Comparison of ENCODE assay signal across 9 mouse cellular contexts in genomic region chr9:75927196-75927880, GRCm38 (mm10).
DNase-seq lines count a peak whose midpoint lies in the region; ATAC-seq lines count a peak whose summit lies in the region.
"Had no signal": no experiment of that assay in that cellular context is flagged by ENCODE, and none has a peak within 500 bp of the region (broad histone marks: within the 10 kb centered on the region; RNA-seq: fewer than 3 reads in every experiment).

No protein-coding gene starts in this region.

- no peaks in the 10 kb centered on the region for H3K27me3 ChIP-seq in embryonic facial prominence, embryonic 14.5 days (replicated peaks; ENCODE audit: control insufficient read depth, insufficient read depth, low read length)
- no peaks in the 10 kb centered on the region for H3K27me3 ChIP-seq in embryonic facial prominence, embryonic 10.5 days (replicated peaks; ENCODE audit: low read depth, poor library complexity, severe bottlenecking)
- no peaks in the 10 kb centered on the region for H3K27me3 ChIP-seq in intestine, embryonic 16.5 days (replicated peaks; ENCODE audit: control insufficient read depth, insufficient read depth, low read length)
- no peaks in the 10 kb centered on the region for H3K27me3 ChIP-seq in liver, embryonic 15.5 days

- H3K4me1 ChIP-seq in embryonic facial prominence, embryonic 14.5 days (ENCODE audit: control insufficient read depth, insufficient read depth, low read length) = no peaks in the 10 kb centered on the region
- peaks cover 5% of the 10 kb centered on the region; the same call in 1 of the 2 replicates for H3K4me1 ChIP-seq in embryonic facial prominence, embryonic 10.5 days
- peaks cover 8% of the 10 kb centered on the region; the same call in 1 of the 2 replicates for H3K4me1 ChIP-seq in intestine, embryonic 16.5 days (ENCODE audit: control insufficient read depth, insufficient read depth, low read length)
- no peaks in the 10 kb centered on the region for H3K4me1 ChIP-seq in liver, embryonic 15.5 days (replicated peaks)

- WGBS in embryonic facial prominence, embryonic 14.5 days = 33% methylated on average over 11 of the region's 11 CpGs
- WGBS in embryonic facial prominence, embryonic 10.5 days = 60% methylated on average over 11 of the region's 11 CpGs
- WGBS in intestine, embryonic 16.5 days = 20% methylated on average over 11 of the region's 11 CpGs
- WGBS in liver, embryonic 15.5 days (ENCODE audit: insufficient replicate concordance) = 36% methylated on average over 11 of the region's 11 CpGs

- no peak overlapping the region for H3K4me2 ChIP-seq in embryonic facial prominence, embryonic 14.5 days (ENCODE audit: low read depth, low read length)
- peak overlapping the region; percentile 12; the same call in 1 of the 2 replicates for H3K4me2 ChIP-seq in intestine, embryonic 16.5 days (ENCODE audit: low read depth, low read length)
- H3K4me2 ChIP-seq in liver, embryonic 15.5 days = no peak overlapping the region
- H3K4me2 ChIP-seq: hindbrain, embryonic 14.5 days had no signal

- no peak for ATAC-seq in embryonic facial prominence, embryonic 14.5 days (ENCODE audit: low read depth)
- peak; percentile 90 for ATAC-seq in intestine, embryonic 16.5 days
- ATAC-seq in liver, embryonic 15.5 days (ENCODE audit: insufficient read depth) = peak; percentile 37; the same call in 1 of the 2 replicates

- no peak overlapping the region for H3K27ac ChIP-seq in embryonic facial prominence, embryonic 14.5 days (replicated peaks; ENCODE audit: low read depth, low read length)
- no peak overlapping the region for H3K27ac ChIP-seq in embryonic facial prominence, embryonic 10.5 days (replicated peaks)
- no peak overlapping the region; the same call in 1 of the 2 replicates for H3K27ac ChIP-seq in intestine, embryonic 16.5 days (ENCODE audit: low read length)
- no peak overlapping the region; the same call in 1 of the 2 replicates for H3K27ac ChIP-seq in liver, embryonic 15.5 days (replicated peaks)
- H3K27ac ChIP-seq: hindbrain, embryonic 14.5 days had no signal

- DNase-seq in embryonic facial prominence, embryonic 14.5 days (ENCODE audit: low spot score) = peak; percentile 18
- DNase-seq in embryonic facial prominence, embryonic 10.5 days (ENCODE audit: low spot score) = no peak
- peak; percentile 54 for DNase-seq in adrenal gland, adult 8-10 months
- DNase-seq in layer of hippocampus, adult 18-20 months (ENCODE audit: low spot score in 2 of 2) = no peak
- DNase-seq in thymus, adult 18-20 months = no peak
- no peak for DNase-seq in frontal cortex, postnatal 25 days (ENCODE audit: low spot score in 2 of 2)

- H3K9me3 ChIP-seq in embryonic facial prominence, embryonic 14.5 days (ENCODE audit: control insufficient read depth, low read length) = no peaks in the 10 kb centered on the region
- H3K9me3 ChIP-seq in embryonic facial prominence, embryonic 10.5 days = no peaks in the 10 kb centered on the region
- H3K9me3 ChIP-seq in intestine, embryonic 16.5 days (ENCODE audit: control insufficient read depth, low read length) = no peaks in the 10 kb centered on the region
- H3K9me3 ChIP-seq in liver, embryonic 15.5 days (replicated peaks) = no peaks in the 10 kb centered on the region

- no peak overlapping the region for H3K4me3 ChIP-seq in embryonic facial prominence, embryonic 14.5 days (ENCODE audit: low read depth, low read length)
- H3K4me3 ChIP-seq in embryonic facial prominence, embryonic 10.5 days = no peak overlapping the region
- H3K4me3 ChIP-seq in intestine, embryonic 16.5 days (ENCODE audit: low read length) = no peak overlapping the region
- H3K4me3 ChIP-seq in liver, embryonic 15.5 days (replicated peaks) = no peak overlapping the region

- no peaks in the 10 kb centered on the region for H3K36me3 ChIP-seq in embryonic facial prominence, embryonic 14.5 days (ENCODE audit: control insufficient read depth, insufficient read depth, low read length)
- no peaks in the 10 kb centered on the region for H3K36me3 ChIP-seq in embryonic facial prominence, embryonic 10.5 days (replicated peaks)
- no peaks in the 10 kb centered on the region for H3K36me3 ChIP-seq in intestine, embryonic 16.5 days (ENCODE audit: control insufficient read depth, insufficient read depth, low read length)
- H3K36me3 ChIP-seq in liver, embryonic 15.5 days (replicated peaks) = no peaks in the 10 kb centered on the region

- H3K9ac ChIP-seq in embryonic facial prominence, embryonic 14.5 days (ENCODE audit: low read depth, low read length) = no peak overlapping the region
- H3K9ac ChIP-seq in intestine, embryonic 16.5 days (ENCODE audit: low read depth, low read length) = no peak overlapping the region
- H3K9ac ChIP-seq in liver, embryonic 15.5 days = no peak overlapping the region
- H3K9ac ChIP-seq: hindbrain, embryonic 14.5 days had no signal

Comparison
In these comparisons a context has a peak if more than half of its experiments do, and no peak if none do; other contexts are left out.
1. DNase-seq: peak in embryonic facial prominence, embryonic 14.5 days (single experiment) and adrenal gland, adult 8-10 months (single experiment); none in embryonic facial prominence, embryonic 10.5 days (single experiment), layer of hippocampus, adult 18-20 months (0 of 2), thymus, adult 18-20 months (0 of 2) and frontal cortex, postnatal 25 days (0 of 2).